Mouse (Mus musculus): ENCODE measurements around the gene Chchd6.

The Chchd6 gene

GRCm38 (mm10) chr6:89584634-89585409, 10.6 kb downstream of the Chchd6 start:
- no peak for DNase-seq

GRCm38 (mm10) chr6:89583170-89583569, 12.3 kb downstream of the Chchd6 start:
- DNase-seq: no peak

- no peak for DNase-seq
These were observed 20.8 kb downstream of the Chchd6 start for GRCm38 (mm10) chr6:89574641-89575040.

GRCm38 (mm10) chr6:89573768-89574167, 21.7 kb downstream of the Chchd6 start:
- no peak for DNase-seq

GRCm38 (mm10) chr6:89572921-89573636, 22.4 kb downstream of the Chchd6 start:
- DNase-seq: no peak

GRCm38 (mm10) chr6:89569370-89569769, 26.1 kb downstream of the Chchd6 start:
- DNase-seq: no peak

- no peak for DNase-seq
These were observed 28.7 kb downstream of the Chchd6 start for GRCm38 (mm10) chr6:89566740-89567139.

- DNase-seq: no peak
These were observed 32.1 kb downstream of the Chchd6 start for GRCm38 (mm10) chr6:89563381-89563780.

GRCm38 (mm10) chr6:89560826-89561225, 34.6 kb downstream of the Chchd6 start:
- no peak for DNase-seq

- DNase-seq: no peak
These were observed 37.8 kb downstream of the Chchd6 start for GRCm38 (mm10) chr6:89557654-89558053.

GRCm38 (mm10) chr6:89556566-89556965, 38.9 kb downstream of the Chchd6 start:
- no peak for DNase-seq

- DNase-seq: no peak
These were observed 39.5 kb downstream of the Chchd6 start for GRCm38 (mm10) chr6:89555971-89556370.

GRCm38 (mm10) chr6:89554029-89554428, 41.4 kb downstream of the Chchd6 start:
- no peak for DNase-seq

- DNase-seq: peak; percentile 77
These were observed 42.3 kb downstream of the Chchd6 start for GRCm38 (mm10) chr6:89553012-89553704.

GRCm38 (mm10) chr6:89552321-89553011, 43.0 kb downstream of the Chchd6 start:
- DNase-seq: peak; percentile 46

GRCm38 (mm10) chr6:89549157-89549556, 46.3 kb downstream of the Chchd6 start:
- no peak for DNase-seq

GRCm38 (mm10) chr6:89547951-89548350, 47.5 kb downstream of the Chchd6 start:
- no peak for DNase-seq

GRCm38 (mm10) chr6:89538102-89538751, 57.2 kb downstream of the Chchd6 start:
- DNase-seq: no peak

- DNase-seq: no peak
These were observed 59.7 kb downstream of the Chchd6 start for GRCm38 (mm10) chr6:89535626-89536225.

GRCm38 (mm10) chr6:89524766-89525165, 70.7 kb downstream of the Chchd6 start:
- peak; percentile 72 for DNase-seq

GRCm38 (mm10) chr6:89510154-89510553, 85.3 kb downstream of the Chchd6 start:
- no peak for DNase-seq

GRCm38 (mm10) chr6:89508725-89509124, 86.7 kb downstream of the Chchd6 start:
- no peak for DNase-seq

All from cerebellum, adult 11-12 months (tissue).